Mouse (Mus musculus) urinary bladder, adult 2 months (tissue): Measurements from ENCODE around the gene Iqsec2. TPM values are rescaled to one million over a fixed set of nuclear protein-coding genes. Genes with fewer than 3 reads are reported as not detected.

Experiments
- DNase-seq: peaks from one replicate; pipeline ENCODE4 v3.0.0; 2022; ENCODE audit warnings: low spot score
- polyA plus RNA-seq: library from polyadenylated mRNA; depleted of rRNA; stranded (reverse); fragments of >200 nt; gene quantifications from 2 replicates; pipeline ENCODE4 v1.2.3, GENCODE M21; 2012; rRNA removed

The Iqsec2 gene
- polyA plus RNA-seq, 1 experiment: 8.3 TPM

DNA sequence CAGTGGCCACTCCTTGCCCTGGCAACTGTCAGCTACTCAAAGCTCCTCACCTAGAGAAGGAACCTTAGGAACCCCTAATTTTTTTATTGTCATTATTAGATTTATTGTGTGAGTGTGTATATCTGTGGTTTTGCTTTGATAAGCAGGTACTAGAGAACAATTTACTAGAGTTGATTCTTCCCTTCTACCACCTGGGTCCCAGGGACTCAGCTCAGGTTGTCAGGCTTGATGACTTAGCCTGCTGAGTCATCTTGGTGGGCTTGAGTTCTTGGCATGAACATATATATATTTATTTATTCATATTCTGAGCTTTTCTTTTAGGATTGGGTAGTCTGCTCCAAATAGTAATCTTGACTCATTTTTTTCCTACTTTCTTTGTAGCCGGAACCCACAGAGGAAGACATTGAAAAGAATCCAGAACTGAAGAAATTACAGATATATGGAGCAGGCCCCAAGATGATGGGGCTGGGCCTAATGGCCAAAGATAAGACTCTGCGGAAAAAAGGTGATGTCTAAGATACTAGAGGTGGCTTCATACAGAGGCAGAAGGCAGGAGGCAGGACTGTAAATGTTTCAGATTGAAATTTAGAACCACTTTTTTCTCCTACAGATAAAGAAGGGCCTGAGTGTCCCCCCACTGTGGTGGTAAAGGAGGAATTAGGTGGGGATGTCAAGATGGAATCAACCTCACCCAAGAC is 100.6 kb downstream of the Iqsec2 start:
- DNase-seq: no peak

GRCm38 (mm10) chrX:152271189-152271588 is 127.1 kb downstream of the Iqsec2 start:
- DNase-seq: no peak

Other genes with a start within 250 kb of the Iqsec2 start
- 61.2 and 72.5 TPM in 2 replicates for gene Hsd17b10, start 142.4 kb upstream of the Iqsec2 start, polyA plus RNA-seq
- gene Ribc1, start 128.0 kb upstream of the Iqsec2 start, polyA plus RNA-seq: 0.54 and 1.0 TPM in 2 replicates
- gene Smc1a, start 127.8 kb upstream of the Iqsec2 start, polyA plus RNA-seq: 40.7 and 48.5 TPM in 2 replicates
- gene Kdm5c, start 88.8 kb downstream of the Iqsec2 start, polyA plus RNA-seq: 29.3 and 35.1 TPM in 2 replicates
- gene Kantr, start 183.2 kb downstream of the Iqsec2 start, polyA plus RNA-seq: 12.1 and 14.1 TPM in 2 replicates
- gene Tspyl2, start 198.2 kb downstream of the Iqsec2 start, polyA plus RNA-seq: 61.4 and 72.4 TPM in 2 replicates
- 4.7 and 4.8 TPM in 2 replicates for gene Gpr173, start 224.4 kb downstream of the Iqsec2 start, polyA plus RNA-seq